Mouse (Mus musculus): ENCODE data around the gene Gpr107.

Gene Gpr107

DNA sequence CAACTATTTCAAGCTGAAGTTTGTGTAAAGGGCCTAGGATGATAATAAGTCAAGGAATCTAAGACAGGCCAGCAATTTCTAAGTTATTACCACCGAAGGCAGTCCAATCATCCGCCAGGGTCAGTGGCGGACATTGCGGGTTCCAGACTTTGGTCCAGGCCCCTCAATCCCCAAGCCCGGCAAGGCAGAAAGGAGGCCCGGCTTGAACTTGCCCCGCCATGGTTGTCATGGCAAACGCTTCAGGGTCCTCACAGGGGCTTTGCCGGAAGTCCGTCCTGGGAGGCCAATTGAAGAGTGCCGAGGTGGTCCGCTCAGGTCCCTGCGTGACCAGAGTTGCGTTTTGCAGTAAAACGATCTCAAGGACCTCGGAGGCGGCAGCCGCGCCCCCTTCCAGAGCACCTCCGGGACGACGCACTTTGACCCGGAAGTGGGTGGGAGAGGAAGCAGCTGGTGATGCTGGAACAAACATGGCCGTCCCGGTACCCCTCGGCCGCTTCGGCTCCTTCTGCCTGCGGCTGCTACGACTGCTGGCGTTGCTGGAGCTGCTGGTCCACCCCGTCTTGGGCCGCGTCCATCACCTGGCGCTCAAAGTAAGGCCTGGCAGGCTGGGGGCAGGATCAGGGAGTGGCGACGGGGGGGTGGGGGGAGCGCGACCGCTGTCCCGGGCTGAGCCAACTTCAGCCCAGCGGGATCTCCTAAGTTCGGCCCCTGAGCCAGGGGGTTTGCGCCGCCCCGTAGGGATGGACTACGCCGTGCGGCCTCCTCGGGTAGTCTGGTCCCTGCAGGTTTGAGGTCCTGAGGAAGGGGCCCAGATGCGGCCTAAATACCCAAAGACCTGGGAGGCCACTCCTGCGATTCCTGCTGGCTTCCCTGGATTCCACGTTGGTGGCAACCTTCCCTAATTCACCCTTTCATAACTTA is at the start of gene Gpr107:
Gene Gpr107, plus strand, starts transcription at position 425 of the 921 bp plus-strand sequence.
- in situ Hi-C loops (cut with MseI, MboI) = no loop called here

DNA sequence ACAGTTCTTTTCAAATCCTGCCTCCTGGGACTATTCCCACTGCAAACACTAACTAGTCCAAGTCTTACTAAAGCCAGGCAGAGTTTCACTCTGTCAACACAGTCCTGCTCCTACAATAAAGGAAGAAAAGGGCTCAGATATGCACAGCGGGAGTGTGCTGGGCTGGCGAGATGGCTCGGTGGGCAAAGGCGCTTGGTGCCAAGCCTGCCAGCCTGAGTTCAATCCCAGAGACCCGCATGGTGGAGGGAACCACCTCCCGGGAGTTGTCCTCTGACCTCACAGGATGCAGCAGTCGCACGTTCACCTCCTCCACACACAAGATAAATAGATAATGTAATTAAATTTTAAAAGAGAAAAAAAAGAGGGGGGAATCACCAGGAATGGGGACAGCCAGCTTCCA is 48.8 kb upstream of the Gpr107 start:
- in situ Hi-C loops (cut with MseI, MboI) = no loop called here

DNA sequence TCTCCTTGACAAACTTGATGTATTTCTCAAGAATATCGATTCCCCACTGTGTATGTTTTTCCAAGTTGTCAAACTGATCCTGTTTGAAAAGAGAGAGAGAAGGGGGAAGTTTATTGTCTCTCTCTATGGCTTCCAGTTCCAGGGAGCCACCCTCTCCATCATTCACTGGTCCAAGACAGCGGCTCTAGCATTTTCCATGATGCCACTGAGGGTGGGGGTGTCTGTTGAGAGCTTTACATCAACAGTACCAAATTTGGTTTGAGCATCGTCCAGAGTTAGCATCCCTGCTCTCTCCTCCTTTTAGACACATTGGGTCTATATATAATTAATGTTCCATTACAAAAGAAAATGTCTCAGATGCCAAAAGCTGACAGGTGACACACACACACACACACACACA is 46.8 kb upstream of the Gpr107 start:
- in situ Hi-C loops (cut with MseI, MboI) = no loop called here

DNA sequence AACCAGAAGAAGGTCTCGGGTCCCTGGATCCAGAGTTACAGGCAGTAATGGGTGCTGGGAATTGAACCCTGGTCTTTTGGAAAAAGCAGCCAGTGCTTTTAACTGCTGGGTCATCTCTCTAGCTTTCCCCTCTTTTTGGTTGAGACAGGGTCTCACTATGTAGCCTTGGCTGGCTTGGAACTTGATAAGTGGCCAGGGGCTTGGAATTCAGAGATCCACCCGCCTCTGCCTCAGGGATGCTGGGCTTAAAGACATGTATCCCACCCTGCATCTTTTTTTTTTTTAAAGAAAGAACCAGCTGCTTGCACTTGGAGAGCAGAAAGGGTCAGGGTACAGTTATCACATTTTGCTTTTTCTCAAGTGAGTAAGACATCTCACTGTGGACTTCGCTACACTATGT is 46.1 kb upstream of the Gpr107 start:
- in situ Hi-C loops (cut with MseI, MboI) = no loop called here

GRCm38 (mm10) chr2:31106621-31107320 is 45.3 kb upstream of the Gpr107 start:
- in situ Hi-C loops (cut with MseI, MboI) = no loop called here

DNA sequence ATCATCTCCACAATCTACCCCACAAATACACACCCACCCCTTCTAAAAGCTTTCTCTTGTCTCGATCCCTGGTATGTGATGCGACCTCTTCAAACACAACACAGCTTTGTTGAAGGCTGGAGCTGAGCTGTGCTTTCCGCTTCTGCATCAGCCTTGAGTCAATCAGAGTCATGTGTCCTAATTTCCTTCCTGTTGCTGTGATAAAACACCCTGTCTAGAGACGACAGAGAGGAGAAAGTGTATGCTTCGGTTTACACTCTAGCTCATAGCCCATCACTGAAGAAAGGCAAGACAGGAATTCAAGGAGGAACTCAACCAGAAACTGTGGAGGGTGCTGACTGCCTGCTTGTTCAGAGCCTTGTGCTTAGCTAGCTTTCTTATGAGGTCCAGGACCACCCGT is 43.9 kb upstream of the Gpr107 start:
- in situ Hi-C loops (cut with MseI, MboI) = no loop called here

DNA sequence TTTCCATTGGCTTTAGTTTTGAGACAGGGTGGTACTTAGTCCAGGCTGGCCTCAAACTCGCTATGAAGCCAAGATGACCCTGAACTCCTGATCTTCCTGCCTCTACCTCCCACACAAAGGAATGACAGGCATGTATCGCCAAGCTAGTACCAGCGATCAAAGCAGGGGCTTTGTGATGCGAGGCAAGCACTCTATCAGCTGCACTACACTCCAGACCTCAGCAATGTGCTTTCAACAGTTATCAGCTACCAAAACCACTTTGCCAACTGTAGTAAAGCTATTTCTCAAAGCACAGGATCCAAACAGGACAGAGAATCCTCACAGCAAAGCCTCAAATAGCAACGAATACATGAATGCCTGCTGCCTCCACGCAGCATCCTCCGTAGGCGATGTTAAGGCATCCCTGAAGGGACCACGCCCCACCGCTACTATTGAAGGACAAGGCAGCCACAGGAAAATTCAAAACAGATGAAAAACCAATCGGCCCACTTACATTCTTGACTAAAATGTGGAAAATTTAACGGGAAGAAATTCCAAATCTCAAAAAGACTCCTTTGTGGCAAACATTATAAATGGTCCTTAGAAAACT is 42.1 kb upstream of the Gpr107 start:
- in situ Hi-C loops (cut with MseI, MboI) = no loop called here

DNA sequence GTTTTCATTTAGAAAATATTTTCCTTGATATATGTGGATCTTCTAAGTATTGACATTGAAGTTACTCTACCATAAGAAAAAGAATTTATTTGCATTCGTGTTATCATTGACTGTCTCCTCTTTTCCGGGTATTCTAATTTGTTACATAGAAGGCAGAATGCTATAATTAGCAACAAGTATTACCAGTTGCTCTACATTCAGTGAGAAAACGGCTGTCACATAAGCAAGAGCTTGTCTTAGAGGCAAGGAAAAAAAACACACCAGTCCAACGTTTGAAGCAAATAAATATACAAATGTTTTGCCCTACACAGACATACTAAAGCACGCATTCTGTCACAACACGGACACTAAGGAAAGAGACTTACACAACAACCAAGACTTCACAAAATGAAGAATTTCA is 40.4 kb upstream of the Gpr107 start:
- in situ Hi-C loops (cut with MseI, MboI) = no loop called here

DNA sequence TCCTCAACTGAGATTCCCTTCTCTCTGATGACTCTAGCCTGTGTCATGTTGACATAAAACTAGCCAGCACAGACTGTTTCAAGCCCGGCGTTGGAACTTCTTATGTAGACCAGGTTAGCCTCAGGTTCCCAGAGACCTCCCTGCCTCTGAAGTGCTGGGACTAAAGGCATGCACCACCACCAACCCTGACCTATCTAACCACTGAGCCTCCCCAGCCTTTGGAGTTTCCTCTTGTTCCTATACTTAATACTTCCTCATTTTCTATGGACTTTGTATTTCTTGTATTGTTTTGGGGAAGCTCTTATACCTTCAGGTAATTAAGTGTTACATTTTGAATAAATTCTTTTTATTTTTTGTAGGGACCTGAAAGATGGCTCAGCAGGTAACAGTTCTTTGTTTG is 37.9 kb upstream of the Gpr107 start:
- in situ Hi-C loops (cut with MseI, MboI) = no loop called here

DNA sequence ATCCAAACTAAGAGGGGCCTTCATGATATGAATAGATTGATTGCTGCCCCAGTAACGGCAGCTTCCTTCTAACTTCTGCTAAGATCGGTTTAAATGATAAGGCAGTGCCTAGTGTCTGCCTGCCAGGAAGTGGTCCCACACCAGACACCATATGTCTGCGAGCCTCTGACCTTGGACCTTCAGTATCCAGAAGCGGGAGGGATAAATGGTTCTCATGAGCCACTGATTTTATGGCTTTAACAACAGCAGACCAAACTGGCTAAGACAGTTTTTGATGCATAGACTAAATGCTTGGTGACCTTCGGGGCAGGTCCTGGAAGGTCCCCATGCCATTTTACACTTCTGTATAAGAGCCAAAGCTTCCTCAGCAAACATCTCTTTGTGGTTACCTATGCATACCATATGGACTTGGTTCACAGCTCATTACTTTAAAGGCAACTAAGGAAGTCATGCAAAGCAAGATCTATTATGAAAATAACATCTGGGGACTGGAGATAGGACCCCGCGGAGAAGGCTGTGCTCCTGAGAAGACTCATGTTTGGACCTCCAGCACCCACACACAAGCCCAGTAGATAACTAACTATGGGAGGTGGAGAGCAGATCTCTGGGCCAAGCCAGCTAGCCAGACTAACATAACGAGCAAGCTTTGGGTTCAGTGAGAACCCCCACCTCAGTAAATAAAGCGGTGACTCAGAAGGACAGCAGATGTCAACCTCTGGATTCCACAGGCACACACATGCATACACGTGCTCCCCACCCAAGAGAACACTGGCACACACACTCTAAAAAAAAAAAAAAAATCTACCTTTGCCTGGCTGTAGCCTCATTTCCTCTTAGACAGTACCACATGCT is 36.8 kb upstream of the Gpr107 start:
- in situ Hi-C loops (cut with MseI, MboI) = no loop called here

DNA sequence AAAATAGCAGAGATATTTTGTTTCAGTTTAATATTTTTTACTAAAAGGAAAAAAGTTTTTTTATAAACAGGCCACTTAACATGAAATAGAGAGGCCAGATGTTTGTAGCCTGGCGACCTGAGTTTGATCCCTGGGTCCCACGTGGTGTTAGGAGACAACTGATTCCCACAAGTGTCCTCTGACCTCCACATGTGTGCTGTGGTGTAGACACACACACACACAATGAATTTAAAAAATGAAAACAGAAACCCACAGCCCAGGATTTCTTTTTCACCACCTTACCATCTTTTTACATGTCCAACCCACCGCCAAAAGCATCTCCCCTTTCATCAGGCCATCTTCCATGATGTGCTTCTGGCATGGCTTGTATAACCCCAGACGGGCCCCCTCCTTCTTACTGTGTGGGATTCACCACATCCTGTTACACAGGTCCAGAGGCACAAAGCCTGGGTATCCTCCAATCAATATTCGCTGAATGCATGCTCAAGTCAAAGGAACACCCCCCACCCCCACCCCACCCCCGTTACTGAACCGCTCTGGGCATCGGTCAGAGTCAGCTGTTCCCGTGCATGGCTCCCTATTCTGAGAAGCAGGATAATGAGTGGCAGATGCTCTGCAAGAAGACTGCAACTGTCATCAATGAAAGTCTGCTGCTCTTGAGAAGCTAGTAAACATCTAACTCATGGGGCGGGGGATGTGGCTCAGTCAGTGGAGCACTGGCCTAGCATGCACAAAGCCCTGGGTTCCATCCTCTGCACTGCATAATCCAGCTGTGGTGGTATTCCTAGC is 36.0 kb upstream of the Gpr107 start:
- in situ Hi-C loops (cut with MseI, MboI) = no loop called here

- in situ Hi-C loops (cut with MseI, MboI) = no loop called here
Observed at GRCm38 (mm10) chr2:31118211-31118610, 33.9 kb upstream of the Gpr107 start.

GRCm38 (mm10) chr2:31118639-31119380 is 33.3 kb upstream of the Gpr107 start:
- in situ Hi-C loops (cut with MseI, MboI) = no loop called here

DNA sequence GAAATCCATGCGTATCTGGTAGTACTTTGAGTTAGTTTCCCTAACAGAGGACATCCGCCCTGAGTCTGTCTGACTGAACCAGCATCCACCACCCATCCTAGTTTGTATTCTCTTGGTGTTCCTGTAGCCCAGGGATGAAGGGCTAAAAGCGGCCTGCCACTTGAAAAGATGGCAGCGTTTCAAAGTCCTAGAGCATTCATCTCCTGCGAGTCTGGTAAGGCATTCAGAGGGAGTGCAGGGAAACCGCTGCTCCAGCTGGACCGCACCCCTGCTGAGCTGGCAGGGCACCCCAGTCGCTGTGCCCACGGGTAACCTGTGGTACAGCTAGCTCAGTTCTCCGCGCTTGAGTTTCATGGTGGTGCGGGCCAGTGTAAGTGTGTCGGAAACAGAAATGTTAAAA is 32.3 kb upstream of the Gpr107 start:
- in situ Hi-C loops (cut with MseI, MboI) = no loop called here

- in situ Hi-C loops (cut with MseI, MboI) = no loop called here
Observed at GRCm38 (mm10) chr2:31121131-31121693, 30.9 kb upstream of the Gpr107 start.

DNA sequence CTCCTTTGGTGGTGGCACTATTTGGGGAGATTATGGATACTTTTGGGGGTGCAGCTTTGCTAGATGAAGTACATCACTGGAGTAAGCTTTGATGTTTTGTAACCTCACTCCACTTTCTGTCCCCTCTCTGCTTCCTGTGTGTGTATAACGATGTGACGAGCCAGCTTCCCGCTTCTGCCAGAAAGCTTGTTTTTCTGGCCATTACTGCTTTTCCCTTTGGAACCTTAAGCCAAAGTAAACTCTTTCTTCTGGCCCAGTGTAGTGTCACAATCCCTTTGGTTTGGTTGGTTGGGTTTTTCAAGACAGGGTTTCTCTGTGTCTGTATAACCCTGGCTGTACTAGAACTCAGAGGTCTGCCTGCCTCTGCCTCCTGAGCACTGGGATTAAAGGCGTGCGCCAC is 29.3 kb upstream of the Gpr107 start:
- in situ Hi-C loops (cut with MseI, MboI) = no loop called here

DNA sequence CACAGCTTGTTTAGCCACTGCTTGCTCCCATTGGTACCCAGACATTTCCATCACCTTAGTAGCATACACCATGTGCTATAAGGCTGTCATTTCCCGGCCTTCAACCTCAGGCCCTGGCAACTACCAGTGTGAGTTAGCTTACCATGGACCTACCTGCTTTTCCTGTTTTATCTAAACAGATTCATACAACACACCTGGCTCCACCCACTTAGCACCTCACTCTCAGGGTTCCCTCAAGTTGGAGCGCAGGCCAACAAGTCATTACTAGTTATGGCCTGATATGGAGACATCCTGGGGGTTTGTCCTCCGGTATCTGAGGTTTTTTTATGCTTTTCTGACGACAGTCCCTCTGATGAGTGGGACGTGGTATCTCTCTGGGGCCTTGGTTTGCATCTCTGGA is 28.6 kb upstream of the Gpr107 start:
- in situ Hi-C loops (cut with MseI, MboI) = no loop called here

GRCm38 (mm10) chr2:31124694-31125093 is 27.4 kb upstream of the Gpr107 start:
- in situ Hi-C loops (cut with MseI, MboI) = no loop called here

- in situ Hi-C loops (cut with MseI, MboI) = no loop called here
Observed at GRCm38 (mm10) chr2:31125156-31125555, 27.0 kb upstream of the Gpr107 start.

GRCm38 (mm10) chr2:31126048-31126447 is 26.1 kb upstream of the Gpr107 start:
- in situ Hi-C loops (cut with MseI, MboI) = no loop called here

Data from mouse trophoblast stem cell (cell line).